Mouse (Mus musculus) activated CD4-positive, CD25-positive, alpha-beta regulatory T cell, adult 4 months (primary cell): ENCODE results near the gene Alkbh4. TPM values are rescaled to one million over a fixed set of nuclear protein-coding genes. Genes with fewer than 3 reads are reported as not detected.

Experiments used
- ATAC-seq: one replicate; pipeline ENCODE4 v1.8.0; 2017
- polyA plus RNA-seq, 2 experiments: library from polyadenylated mRNA; unstranded; fragments of 100-300 nt; shearing (Covaris generic); gene quantifications; one replicate each; pipeline ENCODE4 v1.2.1; 2017

Gene Alkbh4
- polyA plus RNA-seq, 2 experiments from 2014 or later, result 49.3 to 56.2 TPM

DNA sequence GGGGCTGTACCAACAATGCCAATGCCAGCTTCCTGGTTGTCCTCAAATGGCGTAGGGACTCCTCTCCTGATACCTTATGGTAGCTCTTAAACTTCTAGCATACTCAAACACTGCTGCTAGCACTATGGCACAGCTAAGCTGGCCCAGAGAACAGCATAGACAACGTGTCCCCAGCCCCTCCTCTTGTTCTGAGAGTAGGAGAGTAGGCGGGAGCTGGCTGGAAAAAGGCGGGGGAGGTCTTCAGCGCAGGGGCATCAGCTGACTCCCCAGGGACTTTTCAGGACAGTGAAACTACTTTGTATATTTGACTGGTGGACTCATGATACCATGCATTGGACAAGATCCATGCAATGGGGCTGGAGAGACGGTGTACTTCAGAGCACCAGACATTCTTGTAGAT is 46.1 kb downstream of the Alkbh4 start:
- ATAC-seq, result no peak

- no peak for ATAC-seq
Observed at GRCm38 (mm10) chr5:136182830-136183229, 46.9 kb downstream of the Alkbh4 start.

GRCm38 (mm10) chr5:136183766-136184165 is 47.8 kb downstream of the Alkbh4 start:
- ATAC-seq, result no peak

DNA sequence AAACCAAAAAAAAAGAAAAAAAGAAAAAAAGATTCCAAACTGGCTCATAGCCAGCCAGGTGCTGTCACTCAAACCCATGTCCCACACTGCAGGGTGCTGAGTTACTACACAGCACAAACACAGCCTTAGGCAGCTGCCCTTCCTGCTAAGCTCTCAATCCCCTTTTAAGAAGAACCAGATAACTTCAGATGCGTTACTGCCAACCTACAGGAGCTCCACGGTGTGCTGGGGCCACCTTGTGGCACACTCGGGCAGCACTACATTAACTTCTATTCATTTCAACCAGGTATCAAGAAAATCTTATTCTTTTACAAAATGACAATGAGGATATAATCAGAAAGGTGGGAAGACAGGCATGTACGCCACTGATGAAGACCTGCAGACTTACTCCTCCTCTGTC is 50.8 kb downstream of the Alkbh4 start:
- ATAC-seq, result peak; percentile 93

Other genes with a start within 250 kb of the Alkbh4 start
- gene Hspb1, start 248.2 kb upstream of the Alkbh4 start, polyA plus RNA-seq, result not detected
- 10 to 100 TPM; 34.1 to 56.7 TPM for gene Ywhag, start 201.5 kb upstream of the Alkbh4 start, polyA plus RNA-seq
- 1 to 10 TPM; 1.7 to 2.4 TPM for gene Ssc4d, start 161.6 kb upstream of the Alkbh4 start, polyA plus RNA-seq
- gene Zp3, start 156.0 kb upstream of the Alkbh4 start, polyA plus RNA-seq, result not detected
- 10 to 100 TPM; 10.6 to 13.8 TPM for gene Dtx2, start 141.3 kb upstream of the Alkbh4 start, polyA plus RNA-seq
- not detected for gene Upk3b, start 97.7 kb upstream of the Alkbh4 start, polyA plus RNA-seq
- gene Upk3bl, start 81.7 kb upstream of the Alkbh4 start, polyA plus RNA-seq, result not detected
- 1 to 10 TPM; 1.8 to 2.2 TPM for gene Rasa4, start 52.2 kb upstream of the Alkbh4 start, polyA plus RNA-seq
- gene Polr2j, start 19.5 kb upstream of the Alkbh4 start, polyA plus RNA-seq, result 100 to 1,000 TPM; 124 to 138 TPM
- 10 to 100 TPM; 31.7 to 35.3 TPM for gene Lrwd1, start 72 bp upstream of the Alkbh4 start, polyA plus RNA-seq
- gene Orai2, start 34.6 kb downstream of the Alkbh4 start, polyA plus RNA-seq, result 10 to 100 TPM; 62.2 to 74.1 TPM
- gene Prkrip1, start 62.8 kb downstream of the Alkbh4 start, polyA plus RNA-seq, result 10 to 100 TPM; 45.0 to 50.4 TPM
- under 1 TPM in 1 of 2 experiments, not detected in 1; 0.45 TPM for gene Sh2b2, start 110.4 kb downstream of the Alkbh4 start, polyA plus RNA-seq